Mouse (Mus musculus) forebrain, embryonic 13.5 days (tissue): ENCODE data around the gene Fnip2. TPM values are rescaled to one million over a fixed set of nuclear protein-coding genes. Genes with fewer than 3 reads are reported as not detected.
A peak's percentile ranks its signal among the peaks of the same experiment; 100 is the strongest.

Source experiments
- ATAC-seq: fragments of 200-750 bp; cut with Nextera tagmentation; 2 replicates; pipeline ENCODE4 v1.8.0; 2017
- H3K27ac ChIP-seq: fragments of 300-500 bp; sonication (generic); 2 replicates; pipeline ENCODE4 v1.5.1; 2015; ENCODE audit warnings: inconsistent platforms, mild to moderate bottlenecking, moderate library complexity
- H3K27me3 ChIP-seq: fragments of 300-500 bp; sonication (generic); 2 replicates; pipeline ENCODE4 v1.6.1; 2015; ENCODE audit warnings: mild to moderate bottlenecking, inconsistent platforms
- H3K36me3 ChIP-seq: fragments of 300-500 bp; sonication (generic); 2 replicates; pipeline ENCODE4 v1.6.1; 2015; ENCODE audit warnings: mild to moderate bottlenecking, inconsistent platforms; ENCODE audit not compliant: poor library complexity, severe bottlenecking
- H3K4me1 ChIP-seq: fragments of 300-500 bp; sonication (generic); 2 replicates; pipeline ENCODE4 v1.6.1; 2015; ENCODE audit warnings: inconsistent platforms
- H3K4me2 ChIP-seq: fragments of 300-500 bp; sonication (generic); 2 replicates; pipeline ENCODE4 v1.6.1; 2015; ENCODE audit warnings: inconsistent platforms, mild to moderate bottlenecking, moderate library complexity
- H3K4me3 ChIP-seq: fragments of 300-500 bp; sonication (generic); 2 replicates; pipeline ENCODE4 v1.5.1; 2015; ENCODE audit warnings: mild to moderate bottlenecking, inconsistent platforms
- H3K9ac ChIP-seq: fragments of 300-500 bp; sonication (generic); 2 replicates; pipeline ENCODE4 v1.6.1; 2015; ENCODE audit warnings: mild to moderate bottlenecking, inconsistent platforms
- H3K9me3 ChIP-seq: fragments of 300-500 bp; sonication (generic); replicated peaks from 2 replicates; pipeline ENCODE4 v1.6.1; 2016; ENCODE audit warnings: inconsistent platforms
- WGBS: fragments of 180-500 bp; shearing (Covaris S2); methylation state at CpG from one replicate; pipeline ENCODE4 v1.1.7; 2015; 5-methylcytosine and 5-hydroxymethylcytosine counted together
- polyA plus RNA-seq: library from polyadenylated mRNA; unstranded; fragments of >200 nt; fragmentation: Nextera tagmentation; extraction: Ambion mirVana; gene quantifications from 2 replicates; pipeline ENCODE4 v1.2.1, GENCODE M21; 2015

The Fnip2 gene
- polyA plus RNA-seq, 1 experiment from 2014 or later, result 3.4 TPM

GRCm38 (mm10) chr3:79488025-79488424 lies 79.6 kb downstream of the Fnip2 start:
- WGBS, result 95% methylated on average over 7 of the region's 7 CpGs
- ATAC-seq, result no peak
- Histone ChIP-seq H3K9ac (no peak overlapping the region), H3K9me3 (0 out of 2 replicates have a peak, but pooled peaks cover 11% of the 10 kb centered on the region), H3K4me3 (no peak overlapping the region), H3K27me3 (no peaks in the 10 kb centered on the region), H3K36me3 (peaks cover 83% of the 10 kb centered on the region), H3K4me1 (no peaks in the 10 kb centered on the region), H3K4me2 (no peak overlapping the region), H3K27ac (no peak overlapping the region)

- Histone ChIP-seq H3K36me3 (peaks cover 80% of the 10 kb centered on the region), H3K27me3 (no peaks in the 10 kb centered on the region), H3K4me1 (no peaks in the 10 kb centered on the region), H3K4me2 (no peak overlapping the region), H3K4me3 (no peak overlapping the region), H3K9me3 (0 out of 2 replicates have a peak, but pooled peaks cover 11% of the 10 kb centered on the region), H3K9ac (no peak overlapping the region), H3K27ac (no peak overlapping the region)
- WGBS, result 92% methylated on average over 16 of the region's 16 CpGs
- ATAC-seq, result no peak
These were observed 83.1 kb downstream of the Fnip2 start for GRCm38 (mm10) chr3:79484286-79485063.

DNA sequence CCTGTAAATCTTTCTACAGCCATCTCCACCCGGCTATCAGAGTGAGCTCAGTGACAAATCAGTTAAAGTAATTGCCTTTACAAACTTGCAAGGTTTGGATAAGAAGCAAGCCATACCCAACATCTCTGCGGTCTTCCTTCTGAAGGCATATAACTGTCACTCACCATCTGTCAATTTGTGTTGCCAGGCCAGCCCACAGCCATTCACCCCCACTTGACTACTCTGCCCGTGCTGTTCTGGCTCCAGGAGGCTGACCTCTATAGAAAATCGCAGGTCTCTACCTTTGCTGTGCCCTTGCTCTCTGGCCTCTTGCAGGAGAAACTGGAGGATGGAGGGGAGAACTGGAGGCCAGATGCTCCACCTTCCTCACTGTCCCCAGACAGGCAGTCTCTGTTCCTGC lies 88.7 kb downstream of the Fnip2 start:
- no peak overlapping the region for H3K27ac ChIP-seq
- no peak overlapping the region for H3K9ac ChIP-seq
- H3K4me2 ChIP-seq, result no peak overlapping the region
- H3K4me3 ChIP-seq, result no peak overlapping the region
- no peaks in the 10 kb centered on the region for H3K27me3 ChIP-seq
- H3K4me1 ChIP-seq, result peaks cover 15% of the 10 kb centered on the region
- H3K36me3 ChIP-seq, result peaks cover 50% of the 10 kb centered on the region
- 0 out of 2 replicates have a peak, but pooled peaks cover 8% of the 10 kb centered on the region for H3K9me3 ChIP-seq
- ATAC-seq, result no peak
- WGBS, result 89% methylated on average over 4 of the region's 4 CpGs

GRCm38 (mm10) chr3:79478400-79478799 lies 89.2 kb downstream of the Fnip2 start:
- ATAC-seq, result no peak
- WGBS, result 94% methylated on average over 8 of the region's 8 CpGs
- Histone ChIP-seq H3K9ac (no peak overlapping the region), H3K36me3 (peaks cover 47% of the 10 kb centered on the region), H3K4me2 (no peak overlapping the region), H3K27ac (no peak overlapping the region), H3K4me3 (no peak overlapping the region), H3K27me3 (no peaks in the 10 kb centered on the region), H3K4me1 (peaks cover 15% of the 10 kb centered on the region), H3K9me3 (0 out of 2 replicates have a peak, but pooled peaks cover 4% of the 10 kb centered on the region)

DNA sequence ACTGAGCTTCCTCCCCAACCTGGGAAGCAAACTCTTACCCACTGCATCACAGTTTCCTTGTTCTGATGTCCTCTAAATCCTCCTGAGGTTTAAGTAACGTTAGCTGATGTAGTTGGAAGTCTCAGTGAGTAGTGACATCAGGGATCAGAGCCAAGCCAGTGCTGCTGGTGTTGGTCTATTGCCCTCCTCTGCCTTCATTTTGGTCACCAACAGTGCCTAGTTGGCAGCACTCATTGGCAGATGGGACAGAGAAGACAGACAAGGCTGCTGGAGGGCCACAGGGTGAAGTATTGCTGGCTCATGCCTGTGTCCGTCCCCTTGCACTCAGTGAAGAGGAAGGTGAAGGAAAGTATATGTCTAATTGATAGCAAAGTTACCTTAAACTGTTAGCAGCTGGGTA lies 91.6 kb downstream of the Fnip2 start:
- Histone ChIP-seq H3K4me3 (no peak overlapping the region), H3K9me3 (no peaks in the 10 kb centered on the region), H3K9ac (no peak overlapping the region), H3K4me2 (no peak overlapping the region), H3K4me1 (peaks cover 15% of the 10 kb centered on the region), H3K27me3 (no peaks in the 10 kb centered on the region), H3K27ac (no peak overlapping the region), H3K36me3 (peaks cover 36% of the 10 kb centered on the region)
- 87% methylated on average over 2 of the region's 2 CpGs for WGBS
- ATAC-seq, result no peak

- no peak overlapping the region for H3K4me2 ChIP-seq
- no peaks in the 10 kb centered on the region for H3K9me3 ChIP-seq
- H3K4me3 ChIP-seq, result no peak overlapping the region
- H3K9ac ChIP-seq, result no peak overlapping the region
- 39% methylated on average over 4 of the region's 4 CpGs for WGBS
- no peak overlapping the region for H3K27ac ChIP-seq
- no peaks in the 10 kb centered on the region for H3K27me3 ChIP-seq
- H3K4me1 ChIP-seq, result peaks cover 15% of the 10 kb centered on the region
- ATAC-seq, result peak; percentile 87
- H3K36me3 ChIP-seq, result peaks cover 25% of the 10 kb centered on the region
These were observed 92.7 kb downstream of the Fnip2 start for GRCm38 (mm10) chr3:79474911-79475310.

- Histone ChIP-seq H3K4me1 (peaks cover 15% of the 10 kb centered on the region), H3K27me3 (no peaks in the 10 kb centered on the region), H3K9me3 (no peaks in the 10 kb centered on the region), H3K36me3 (peaks cover 22% of the 10 kb centered on the region; the same call in 1 of the 2 replicates), H3K4me2 (no peak overlapping the region), H3K9ac (no peak overlapping the region), H3K4me3 (no peak overlapping the region), H3K27ac (no peak overlapping the region)
- 95% methylated on average over 5 of the region's 5 CpGs for WGBS
- no peak for ATAC-seq
These were observed 95.2 kb downstream of the Fnip2 start for GRCm38 (mm10) chr3:79472362-79472761.

DNA sequence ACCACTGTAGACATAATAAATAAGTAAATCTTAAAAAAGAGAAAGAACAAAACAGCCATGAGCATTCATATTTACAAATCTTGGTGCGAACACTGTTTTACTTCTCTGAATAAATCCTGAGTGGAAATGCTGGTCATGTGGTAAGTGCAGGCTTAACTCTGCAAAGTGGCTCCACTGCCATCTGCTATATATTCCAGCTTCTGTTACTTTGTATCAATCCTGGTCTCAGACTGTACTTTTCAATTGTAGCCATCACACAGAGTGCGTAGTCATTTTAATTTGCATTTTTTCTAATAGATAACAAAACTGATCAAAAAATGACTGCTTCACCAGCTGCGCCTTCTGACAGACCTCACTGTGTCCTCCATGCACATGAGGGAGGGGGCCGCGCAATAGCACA lies 98.2 kb downstream of the Fnip2 start:
- peaks cover 30% of the 10 kb centered on the region for H3K36me3 ChIP-seq
- no peak overlapping the region for H3K4me2 ChIP-seq
- no peak for ATAC-seq
- peaks cover 3% of the 10 kb centered on the region; the same call in 1 of the 2 replicates for H3K4me1 ChIP-seq
- no peak overlapping the region for H3K4me3 ChIP-seq
- no peak overlapping the region for H3K9ac ChIP-seq
- no peaks in the 10 kb centered on the region for H3K27me3 ChIP-seq
- H3K9me3 ChIP-seq, result no peaks in the 10 kb centered on the region
- no peak overlapping the region for H3K27ac ChIP-seq
- WGBS, result 96% methylated on average over 5 of the region's 5 CpGs

GRCm38 (mm10) chr3:79458651-79459275 lies 108.8 kb downstream of the Fnip2 start:
- WGBS, result 93% methylated on average over 14 of the region's 14 CpGs
- H3K4me2 ChIP-seq, result no peak overlapping the region
- H3K9ac ChIP-seq, result no peak overlapping the region
- no peaks in the 10 kb centered on the region for H3K9me3 ChIP-seq
- H3K27me3 ChIP-seq, result no peaks in the 10 kb centered on the region
- no peak overlapping the region for H3K4me3 ChIP-seq
- no peak for ATAC-seq
- peaks cover 37% of the 10 kb centered on the region for H3K36me3 ChIP-seq
- H3K4me1 ChIP-seq, result 0 out of 2 replicates have a peak, but pooled peaks cover 4% of the 10 kb centered on the region
- no peak overlapping the region for H3K27ac ChIP-seq

- H3K4me3 ChIP-seq, result no peak overlapping the region
- 83% methylated on average over 11 of the region's 11 CpGs for WGBS
- no peak overlapping the region for H3K9ac ChIP-seq
- no peaks in the 10 kb centered on the region for H3K9me3 ChIP-seq
- no peaks in the 10 kb centered on the region for H3K27me3 ChIP-seq
- no peak for ATAC-seq
- no peak overlapping the region for H3K4me2 ChIP-seq
- no peak overlapping the region for H3K27ac ChIP-seq
- H3K36me3 ChIP-seq, result peaks cover 24% of the 10 kb centered on the region
- peaks cover 13% of the 10 kb centered on the region for H3K4me1 ChIP-seq
These were observed 111.8 kb downstream of the Fnip2 start for GRCm38 (mm10) chr3:79455761-79456160.

- Histone ChIP-seq H3K27me3 (no peaks in the 10 kb centered on the region), H3K9me3 (no peaks in the 10 kb centered on the region), H3K4me3 (no peak overlapping the region), H3K4me1 (peaks cover 13% of the 10 kb centered on the region), H3K36me3 (peaks cover 4% of the 10 kb centered on the region), H3K9ac (no peak overlapping the region), H3K27ac (peak overlapping the region; percentile 14; the same call in 1 of the 2 replicates), H3K4me2 (no peak overlapping the region)
- WGBS, result 28% methylated on average over 14 of the region's 14 CpGs
- ATAC-seq, result peak; percentile 60; the same call in 1 of the 2 replicates
These were observed 114.8 kb downstream of the Fnip2 start for GRCm38 (mm10) chr3:79452696-79453263.

GRCm38 (mm10) chr3:79449361-79449760 lies 118.2 kb downstream of the Fnip2 start:
- Histone ChIP-seq H3K36me3 (no peaks in the 10 kb centered on the region), H3K4me3 (no peak overlapping the region), H3K9me3 (no peaks in the 10 kb centered on the region), H3K4me1 (peaks cover 10% of the 10 kb centered on the region), H3K9ac (no peak overlapping the region), H3K27me3 (no peaks in the 10 kb centered on the region), H3K4me2 (no peak overlapping the region), H3K27ac (no peak overlapping the region)
- ATAC-seq, result no peak
- 86% methylated on average over 7 of the region's 7 CpGs for WGBS
